Mouse (Mus musculus) liver, embryonic 14.5 days (tissue): ENCODE results near the gene Atf3. TPM values are rescaled to one million over a fixed set of nuclear protein-coding genes. Genes with fewer than 3 reads are reported as not detected.

Experiments used
- ATAC-seq: fragments of 200-750 bp; cut with Nextera tagmentation; 2 replicates; pipeline ENCODE4 v1.8.0; 2017; ENCODE audit warnings: moderate number of reproducible peaks, mild to moderate bottlenecking, moderate library complexity; ENCODE audit not compliant: insufficient read depth
- DNase-seq, 3 experiments: peaks; one replicate each; pipeline ENCODE4 v3.0.0-alpha.2; 2012 to 2013; ENCODE audit warnings: low read depth in 3 of 3, low spot score in 3 of 3
- H3K27ac ChIP-seq: fragments of 300-500 bp; sonication (generic); 2 replicates; pipeline ENCODE4 v1.5.1; 2014; ENCODE audit warnings: moderate library complexity, mild to moderate bottlenecking, control low read depth, inconsistent platforms
- H3K27me3 ChIP-seq: fragments of 300-500 bp; sonication (generic); 2 replicates; pipeline ENCODE4 v1.6.1; 2014; ENCODE audit warnings: mild to moderate bottlenecking, low read length, moderate library complexity; ENCODE audit not compliant: control insufficient read depth, insufficient read depth
- H3K36me3 ChIP-seq: fragments of 300-500 bp; sonication (generic); replicated peaks from 2 replicates; pipeline ENCODE4 v1.6.1; 2014; ENCODE audit warnings: low read depth; ENCODE audit not compliant: control insufficient read depth, insufficient read depth
- H3K4me1 ChIP-seq, 2 experiments: fragments of 200-500 bp in 1 of 2; fragments of 300-500 bp in 1 of 2; sonication (generic) in 1 of 2; replicated peaks; 2 replicates each; pipeline ENCODE4 v1.6.1; 2012 to 2014; ENCODE audit warnings: antibody characterized with exemption in 1 of 2, inconsistent platforms in 1 of 2, low read length in 1 of 2; ENCODE audit not compliant: control insufficient read depth in 2 of 2, insufficient read depth in 2 of 2
- H3K4me2 ChIP-seq: fragments of 300-500 bp; sonication (generic); 2 replicates; pipeline ENCODE4 v1.6.1; 2014; ENCODE audit warnings: low read depth, mild to moderate bottlenecking, control low read depth, moderate library complexity
- H3K4me3 ChIP-seq, 2 experiments: fragments of 200-500 bp in 1 of 2; fragments of 300-500 bp in 1 of 2; sonication (generic) in 1 of 2; 2 replicates each; pipeline ENCODE4 v1.5.1; 2012 to 2014; ENCODE audit warnings: low read depth in 2 of 2, low read length in 2 of 2, mild to moderate bottlenecking in 2 of 2, control low read depth in 1 of 2, inconsistent platforms in 1 of 2, moderate library complexity in 1 of 2; ENCODE audit not compliant: insufficient read depth in 1 of 2
- H3K9ac ChIP-seq: fragments of 300-500 bp; sonication (generic); replicated peaks from 2 replicates; pipeline ENCODE4 v1.6.1; 2014; ENCODE audit warnings: mild to moderate bottlenecking, control low read depth, moderate library complexity
- H3K9me3 ChIP-seq: fragments of 300-500 bp; sonication (generic); 2 replicates; pipeline ENCODE4 v1.6.1; 2016; ENCODE audit warnings: low read length, mixed read lengths; ENCODE audit not compliant: control insufficient read depth
- CTCF ChIP-seq: IDR thresholded peaks from 2 replicates; pipeline ENCODE4 v1.5.1; 2016; ENCODE audit warnings: antibody characterized with exemption, low read depth, control low read depth
- EP300 ChIP-seq: IDR thresholded peaks from 2 replicates; pipeline ENCODE4 v1.6.1; 2016; ENCODE audit warnings: antibody characterized with exemption, low read depth
- WGBS: fragments of 180-500 bp; shearing (Covaris S2); extraction: QIAGEN DNeasy Blood & Tissue Kit; methylation state at CpG from one replicate; pipeline ENCODE4 v1.1.7; 2014; ENCODE audit not compliant: insufficient replicate concordance; 5-methylcytosine and 5-hydroxymethylcytosine counted together
- polyA plus RNA-seq, 2 experiments: library from polyadenylated mRNA; depleted of rRNA in 1 of 2; stranded (reverse) in 1 of 2; unstranded in 1 of 2; fragments of >200 nt; fragmentation: Nextera tagmentation in 1 of 2; extraction: Ambion mirVana in 1 of 2; gene quantifications; 2 replicates each; pipeline versions ENCODE4 v1.2.1 to v1.2.3; 2012 to 2014

Gene Atf3
- polyA plus RNA-seq, 2 experiments: 0.76 to 1.3 TPM

GRCm38 (mm10) chr1:191183163-191184065 is 34.4 kb downstream of the Atf3 start:
- ATAC-seq: peak; percentile 78
- Histone ChIP-seq H3K27ac (no peak overlapping the region), H3K9ac (no peak overlapping the region), H3K27me3 (peaks cover 90% of the 10 kb centered on the region), H3K36me3 (no peaks in the 10 kb centered on the region), H3K4me1 (peaks cover 1 to 2% of the 10 kb centered on the region in 2 experiments; a peak in 1 of 4 replicates), H3K9me3 (no peaks in the 10 kb centered on the region), H3K4me2 (peak overlapping the region; percentile 73), H3K4me3 (peak overlapping the region; percentile 50 to 52)
- WGBS: under 1% methylated on average over 65 of the region's 67 CpGs
- TF ChIP-seq CTCF (no peak), EP300 (peak; percentile 29; the same call in 1 of the 2 replicates)
- peak; percentile 52 to 69 (median 59) for DNase-seq

- Histone ChIP-seq H3K27me3 (peaks cover 87% of the 10 kb centered on the region), H3K36me3 (no peaks in the 10 kb centered on the region), H3K4me2 (peak overlapping the region; percentile 73), H3K4me1 (peaks cover 2% of the 10 kb centered on the region in 2 experiments; a peak in 1 of 4 replicates), H3K27ac (no peak overlapping the region), H3K9me3 (no peaks in the 10 kb centered on the region), H3K9ac (peak overlapping the region; percentile 31; the same call in 1 of the 2 replicates), H3K4me3 (peak overlapping the region; percentile 50 to 52)
- TF ChIP-seq CTCF (peak; percentile 55), EP300 (no peak)
- under 1% methylated on average over 59 of the region's 61 CpGs for WGBS
- ATAC-seq: peak; percentile 34
- no peak for DNase-seq
Observed at GRCm38 (mm10) chr1:191182431-191183162, 35.2 kb downstream of the Atf3 start.

- no peak overlapping the region for H3K27ac ChIP-seq
- no peak overlapping the region for H3K4me3 ChIP-seq
- DNase-seq (no peak), ATAC-seq (no peak)
- peaks cover 2 to 6% of the 10 kb centered on the region in 2 experiments; a peak in 2 of 4 replicates for H3K4me1 ChIP-seq
- no peaks in the 10 kb centered on the region for H3K36me3 ChIP-seq
- H3K4me2 ChIP-seq: peak overlapping the region; percentile 73
- no peaks in the 10 kb centered on the region for H3K9me3 ChIP-seq
- 26% methylated on average over 12 of the region's 12 CpGs for WGBS
- no peak overlapping the region for H3K9ac ChIP-seq
- TF ChIP-seq CTCF (no peak), EP300 (no peak)
- H3K27me3 ChIP-seq: peaks cover 78% of the 10 kb centered on the region
Observed at GRCm38 (mm10) chr1:191181469-191182259, 36.2 kb downstream of the Atf3 start.

- H3K4me2 ChIP-seq: no peak overlapping the region
- H3K9ac ChIP-seq: no peak overlapping the region
- no peak for DNase-seq
- no peak for TF ChIP-seq CTCF
- TF ChIP-seq EP300: no peak
- no peaks in the 10 kb centered on the region for H3K9me3 ChIP-seq
- WGBS: 32% methylated on average over 4 of the region's 4 CpGs
- peaks cover 65% of the 10 kb centered on the region for H3K27me3 ChIP-seq
- no peaks in the 10 kb centered on the region for H3K36me3 ChIP-seq
- H3K27ac ChIP-seq: no peak overlapping the region
- no peak overlapping the region for H3K4me3 ChIP-seq
- H3K4me1 ChIP-seq: peaks cover 2 to 6% of the 10 kb centered on the region in 2 experiments; a peak in 2 of 4 replicates
- no peak for ATAC-seq
Observed at GRCm38 (mm10) chr1:191180397-191180796, 37.4 kb downstream of the Atf3 start.
